7 mouse cellular contexts compared by ENCODE assay signal in genomic region chr7:16465160-16465559, GRCm38 (mm10). TPM values are rescaled to one million over a fixed set of nuclear protein-coding genes. Genes with fewer than 3 reads are reported as not detected.
DNase-seq lines count a peak whose midpoint lies in the region; ATAC-seq and TF ChIP-seq lines count a peak whose summit lies in the region.

No protein-coding gene starts in this region.

- TF ChIP-seq EP300 in MEL (IDR thresholded peaks at IDR 0.05; ENCODE audit: low read depth in 1 of 2, low read length in 2 of 2) = no peak

- peak; percentile 43 for TF ChIP-seq RAD21 in MEL (IDR thresholded peaks at IDR 0.05; ENCODE audit: low read depth, low read length)

- H3K27ac ChIP-seq in MEL (ENCODE audit: control insufficient read depth, low read depth, low read length) = no peak overlapping the region
- H3K27ac ChIP-seq in embryonic fibroblast, embryonic 13.5 days (ENCODE audit: insufficient read depth, low read length) = no peak overlapping the region
- no peak overlapping the region for H3K27ac ChIP-seq in hindbrain, embryonic 12.5 days

- H3K4me3 ChIP-seq in MEL (ENCODE audit: control insufficient read depth in 1 of 2, insufficient read depth in 1 of 2, low read depth in 2 of 2, low read length in 2 of 2) = no peak overlapping the region
- no peak overlapping the region for H3K4me3 ChIP-seq in embryonic fibroblast, embryonic 13.5 days (ENCODE audit: insufficient read depth, low read length)
- H3K4me3 ChIP-seq in hindbrain, embryonic 12.5 days = no peak overlapping the region

- no peak overlapping the region for H3K9ac ChIP-seq in MEL (ENCODE audit: control insufficient read depth, low read depth, low read length, poor library complexity, severe bottlenecking)
- no peak overlapping the region for H3K9ac ChIP-seq in hindbrain, embryonic 12.5 days

- H3K9me3 ChIP-seq in MEL (replicated peaks; ENCODE audit: insufficient read depth, low read length) = no peaks in the 10 kb centered on the region
- H3K9me3 ChIP-seq in hindbrain, embryonic 12.5 days (replicated peaks) = no peaks in the 10 kb centered on the region

- H3K4me2 ChIP-seq in hindbrain, embryonic 12.5 days (replicated peaks) = no peak overlapping the region

- no peaks in the 10 kb centered on the region for H3K4me1 ChIP-seq in MEL (ENCODE audit: control insufficient read depth in 1 of 2, insufficient read depth in 2 of 2, low read length in 2 of 2)
- no peaks in the 10 kb centered on the region for H3K4me1 ChIP-seq in embryonic fibroblast, embryonic 13.5 days (ENCODE audit: control insufficient read depth, insufficient read depth, low read length)
- peaks cover 4% of the 10 kb centered on the region; the same call in 1 of the 2 replicates for H3K4me1 ChIP-seq in hindbrain, embryonic 12.5 days

- WGBS in hindbrain, embryonic 12.5 days = 10% methylated on average over 8 of the region's 8 CpGs

- no peak for TF ChIP-seq POLR2A in MEL (IDR thresholded peaks at IDR 0.05; ENCODE audit: control insufficient read depth in 1 of 2, insufficient read depth in 1 of 2, low read depth in 1 of 2, low read length in 2 of 2, poor library complexity in 1 of 2)
- no peak for TF ChIP-seq POLR2A in brain, embryonic 14.5 days (IDR thresholded peaks at IDR 0.05; ENCODE audit: borderline replicate concordance, extremely low read depth, insufficient read depth, insufficient read length, poor library complexity, severe bottlenecking)
- TF ChIP-seq POLR2A in embryonic fibroblast, embryonic 13.5 days (IDR thresholded peaks at IDR 0.05; ENCODE audit: low read depth, low read length) = no peak

- no peaks in the 10 kb centered on the region for H3K79me2 ChIP-seq in MEL (ENCODE audit: control insufficient read depth, insufficient read depth, low read length, poor library complexity)

- peak; percentile 69 for DNase-seq in MEL (ENCODE audit: low read depth, low spot score)
- DNase-seq in brain, embryonic 14.5 days (ENCODE audit: low read depth) = peak; percentile 67
- peak; percentile 55 to 61 for DNase-seq in layer of hippocampus, postnatal 14 days (ENCODE audit: low spot score in 2 of 2)
- DNase-seq in skeletal muscle tissue, adult 2 months (ENCODE audit: low read depth, low spot score) = peak; percentile 46

- H3K36me3 ChIP-seq in MEL (ENCODE audit: control insufficient read depth in 1 of 2, insufficient read depth in 2 of 2, low read length in 2 of 2) = no peaks in the 10 kb centered on the region
- H3K36me3 ChIP-seq in hindbrain, embryonic 12.5 days = no peaks in the 10 kb centered on the region

- peak; percentile 51 for ATAC-seq in hindbrain, embryonic 12.5 days (ENCODE audit: low FRiP score)
- peak; percentile 64 for ATAC-seq in megakaryocyte, adult 5-6 weeks (ENCODE audit: poor library complexity, severe bottlenecking)

- peak; percentile 87 to 93 (median 90) for TF ChIP-seq CTCF in MEL (IDR thresholded peaks at IDR 0.05 in 2 of 3, conservative IDR thresholded peaks at IDR 0.05 in 1 of 3; ENCODE audit: control insufficient read depth in 1 of 3, insufficient read depth in 1 of 3, low read depth in 2 of 3, low read length in 3 of 3, poor library complexity in 1 of 3, severe bottlenecking in 1 of 3)
- peak; percentile 88 for TF ChIP-seq CTCF in brain, embryonic 14.5 days (IDR thresholded peaks at IDR 0.05; ENCODE audit: borderline replicate concordance, extremely low read depth, insufficient read depth, insufficient read length)
- TF ChIP-seq CTCF in embryonic fibroblast, embryonic 13.5 days (IDR thresholded peaks at IDR 0.05; ENCODE audit: borderline replicate concordance, insufficient read depth, low read length) = peak; percentile 89

- no peaks in the 10 kb centered on the region for H3K27me3 ChIP-seq in MEL (ENCODE audit: control insufficient read depth in 1 of 2, insufficient read depth in 2 of 2, low read length in 2 of 2)
- H3K27me3 ChIP-seq in hindbrain, embryonic 12.5 days = peaks cover 32% of the 10 kb centered on the region

TF ChIP-seq in MEL, 35 proteins besides CTCF, POLR2A, EP300 and RAD21:
- TF ChIP-seq CHD2 (IDR thresholded peaks at IDR 0.05; ENCODE audit: low read length) = no peak
- TF ChIP-seq POLR2AphosphoS2 (IDR thresholded peaks at IDR 0.05; ENCODE audit: low read length) = no peak
- peak; percentile 77 for TF ChIP-seq SMC3 (IDR thresholded peaks at IDR 0.05; ENCODE audit: low read depth, low read length)
- TF ChIP-seq ZC3H11A (IDR thresholded peaks at IDR 0.05; ENCODE audit: low read depth, low read length) = peak; percentile 45
- TF ChIP-seq E2F4 (IDR thresholded peaks at IDR 0.05; ENCODE audit: borderline replicate concordance, low read depth, low read length) = no peak
- TF ChIP-seq ZKSCAN1 (IDR thresholded peaks at IDR 0.05; ENCODE audit: low read depth, low read length) = no peak
- no peak for TF ChIP-seq GABPA (IDR thresholded peaks at IDR 0.05; ENCODE audit: low read depth, low read length)
- TF ChIP-seq CHD1 (IDR thresholded peaks at IDR 0.05; ENCODE audit: low read depth, low read length) = no peak
TF ChIP-seq in MEL: peak in this region for 2.

RNA-seq across cellular contexts. Expression of gene Npas1, which starts 12.4 kb away (rescaled TPM):
- total RNA-seq in MEL (2012; rRNA removed) = 0.08 and 0.16 TPM in 2 replicates
- polyA plus RNA-seq in MEL (2012; ENCODE audit: insufficient read depth in 1 of 2, insufficient read length in 2 of 2, low read depth in 1 of 2, low replicate concordance in 2 of 2, missing spikeins in 1 of 2) = 1 to 10 TPM in 1 of 2 experiments, not detected in 1; 1.3 TPM
- 4.6 and 5.1 TPM in 2 replicates for polyA plus RNA-seq in brain, embryonic 14.5 days (2012; rRNA removed)
- polyA plus RNA-seq in embryonic fibroblast, embryonic 13.5 days (2011; ENCODE audit: insufficient read length, low read depth, missing spikeins) = not detected in 2 replicates
- polyA plus RNA-seq in hindbrain, embryonic 12.5 days (2016; fragmentation: Nextera tagmentation; extraction: Ambion mirVana) = 1.2 and 1.7 TPM in 2 replicates
- 10 to 100 TPM; 19.7 to 23.6 TPM for total RNA-seq in layer of hippocampus, postnatal 14 days (2021)
- total RNA-seq in megakaryocyte, adult 5-6 weeks (2015) = not detected in 2 replicates
- total RNA-seq in megakaryocyte, adult 5-6 weeks (2017) = not detected in 2 replicates

RNA-seq across cellular contexts. Expression of gene Tmem160, which starts 12.6 kb away (rescaled TPM):
- 90.1 and 90.8 TPM in 2 replicates for total RNA-seq in MEL (2012; rRNA removed)
- 10 to 100 TPM in 1 of 2 experiments, not detected in 1; 73.3 TPM for polyA plus RNA-seq in MEL (2012; ENCODE audit: insufficient read depth in 1 of 2, insufficient read length in 2 of 2, low read depth in 1 of 2, low replicate concordance in 2 of 2, missing spikeins in 1 of 2)
- polyA plus RNA-seq in brain, embryonic 14.5 days (2012; rRNA removed) = 52.5 and 69.0 TPM in 2 replicates
- polyA plus RNA-seq in embryonic fibroblast, embryonic 13.5 days (2011; ENCODE audit: insufficient read length, low read depth, missing spikeins) = 19.0 and 27.7 TPM in 2 replicates
- polyA plus RNA-seq in hindbrain, embryonic 12.5 days (2016; fragmentation: Nextera tagmentation; extraction: Ambion mirVana) = 52.6 and 55.9 TPM in 2 replicates
- total RNA-seq in layer of hippocampus, postnatal 14 days (2021) = 10 to 100 TPM; 90.2 to 90.8 TPM
- total RNA-seq in megakaryocyte, adult 5-6 weeks (2015) = 24.2 and 33.1 TPM in 2 replicates
- 10.7 and 12.8 TPM in 2 replicates for total RNA-seq in megakaryocyte, adult 5-6 weeks (2017)
